Mouse (Mus musculus) liver, embryonic 16.5 days (tissue): ENCODE measurements at regions not wholly inside any gene's neighbourhood (a gene's known extent, or its start where the extent isn't known, plus 50 kb on each side); places are given as distances from the start of the nearest gene placed in this dataset.

Experiments used
- ATAC-seq: fragments of 200-750 bp; cut with Nextera tagmentation; 2 replicates; pipeline ENCODE4 v1.8.0; 2017; ENCODE audit warnings: low read depth, mild to moderate bottlenecking, moderate number of reproducible peaks, moderate library complexity
- H3K27ac ChIP-seq: fragments of 300-500 bp; sonication (generic); 2 replicates; pipeline ENCODE4 v1.5.1; 2014; ENCODE audit warnings: mild to moderate bottlenecking, low read length
- H3K27me3 ChIP-seq: fragments of 300-500 bp; sonication (generic); 2 replicates; pipeline ENCODE4 v1.6.1; 2014; ENCODE audit warnings: low read depth, low read length, mixed read lengths; ENCODE audit not compliant: control insufficient read depth, insufficient read depth
- H3K36me3 ChIP-seq: fragments of 300-500 bp; sonication (generic); 2 replicates; pipeline ENCODE4 v1.6.1; 2014; ENCODE audit warnings: mild to moderate bottlenecking; ENCODE audit not compliant: control insufficient read depth, insufficient read depth
- H3K4me1 ChIP-seq: fragments of 300-500 bp; sonication (generic); 2 replicates; pipeline ENCODE4 v1.6.1; 2014; ENCODE audit warnings: low read depth, low read length, mixed read lengths; ENCODE audit not compliant: control insufficient read depth
- H3K4me2 ChIP-seq: fragments of 300-500 bp; sonication (generic); 2 replicates; pipeline ENCODE4 v1.6.1; 2014; ENCODE audit warnings: low read depth, low read length, mixed read lengths
- H3K4me3 ChIP-seq: fragments of 300-500 bp; sonication (generic); 2 replicates; pipeline ENCODE4 v1.5.1; 2014; ENCODE audit warnings: low read depth, mild to moderate bottlenecking, low read length
- H3K9ac ChIP-seq: fragments of 300-500 bp; sonication (generic); 2 replicates; pipeline ENCODE4 v1.6.1; 2014; ENCODE audit warnings: low read depth, low read length
- H3K9me3 ChIP-seq: fragments of 300-500 bp; sonication (generic); replicated peaks from 2 replicates; pipeline ENCODE4 v1.6.1; 2016; ENCODE audit warnings: low read length; ENCODE audit not compliant: control insufficient read depth
- WGBS: fragments of 180-500 bp; shearing (Covaris S2); extraction: QIAGEN DNeasy Blood & Tissue Kit; methylation state at CpG from one replicate; pipeline ENCODE4 v1.1.7; 2014; ENCODE audit not compliant: insufficient replicate concordance; 5-methylcytosine and 5-hydroxymethylcytosine counted together

- 51% methylated on average over 5 of the region's 5 CpGs for WGBS
- Histone ChIP-seq H3K4me2 (no peak overlapping the region), H3K36me3 (no peaks in the 10 kb centered on the region), H3K4me3 (no peak overlapping the region), H3K9me3 (no peaks in the 10 kb centered on the region), H3K27ac (no peak overlapping the region), H3K9ac (no peak overlapping the region), H3K4me1 (no peaks in the 10 kb centered on the region), H3K27me3 (no peaks in the 10 kb centered on the region)
- ATAC-seq = no peak
Measured at GRCm38 (mm10) chr7:73025640-73026039, 349.7 kb upstream of the Rgma start.

DNA sequence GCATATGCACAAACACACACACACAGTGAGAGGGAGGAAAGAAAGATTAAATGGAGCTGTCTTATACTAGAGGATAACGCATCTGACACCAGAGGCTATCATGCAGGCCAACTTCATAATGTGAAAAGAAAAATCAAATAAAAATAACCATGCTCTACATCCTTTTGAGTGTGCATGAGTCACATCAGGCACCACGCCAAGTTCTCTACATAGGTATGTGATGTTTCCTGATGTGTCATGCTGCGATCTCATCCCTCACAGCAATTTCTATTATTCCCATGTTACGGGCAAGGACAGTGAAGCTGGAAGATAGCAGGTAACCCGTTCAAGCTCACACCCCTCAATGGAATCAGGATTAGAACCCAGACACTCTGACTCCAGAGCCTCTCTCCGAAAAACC is 346.4 kb upstream of the Rgma start:
- no peak overlapping the region for H3K27ac ChIP-seq
- no peaks in the 10 kb centered on the region for H3K4me1 ChIP-seq
- H3K27me3 ChIP-seq = no peaks in the 10 kb centered on the region
- ATAC-seq = no peak
- H3K9ac ChIP-seq = no peak overlapping the region
- no peaks in the 10 kb centered on the region for H3K9me3 ChIP-seq
- 59% methylated on average over 6 of the region's 6 CpGs for WGBS
- H3K36me3 ChIP-seq = no peaks in the 10 kb centered on the region
- no peak overlapping the region for H3K4me3 ChIP-seq
- no peak overlapping the region for H3K4me2 ChIP-seq

GRCm38 (mm10) chr7:73031407-73031806 is 343.9 kb upstream of the Rgma start:
- Histone ChIP-seq H3K4me1 (no peaks in the 10 kb centered on the region), H3K4me3 (no peak overlapping the region), H3K27me3 (no peaks in the 10 kb centered on the region), H3K27ac (no peak overlapping the region), H3K9ac (no peak overlapping the region), H3K36me3 (no peaks in the 10 kb centered on the region), H3K4me2 (no peak overlapping the region), H3K9me3 (no peaks in the 10 kb centered on the region)
- ATAC-seq = no peak
- 44% methylated on average over 5 of the region's 5 CpGs for WGBS

GRCm38 (mm10) chr7:73032316-73032980 is 342.9 kb upstream of the Rgma start:
- Histone ChIP-seq H3K4me3 (no peak overlapping the region), H3K36me3 (no peaks in the 10 kb centered on the region), H3K4me2 (no peak overlapping the region)

GRCm38 (mm10) chr7:73036801-73037555 is 338.3 kb upstream of the Rgma start:
- Histone ChIP-seq H3K4me1 (no peaks in the 10 kb centered on the region), H3K27ac (no peak overlapping the region), H3K4me2 (no peak overlapping the region), H3K36me3 (no peaks in the 10 kb centered on the region), H3K9me3 (no peaks in the 10 kb centered on the region), H3K4me3 (no peak overlapping the region), H3K27me3 (no peaks in the 10 kb centered on the region), H3K9ac (no peak overlapping the region)
- ATAC-seq = no peak
- WGBS = 56% methylated on average over 20 of the region's 20 CpGs

More at GRCm38 (mm10) chr7:73032316-73032980, 342.9 kb upstream of the Rgma start:
- Histone ChIP-seq H3K27me3 (no peaks in the 10 kb centered on the region), H3K9me3 (no peaks in the 10 kb centered on the region), H3K27ac (no peak overlapping the region), H3K4me1 (no peaks in the 10 kb centered on the region), H3K9ac (no peak overlapping the region)
- WGBS = 66% methylated on average over 23 of the region's 23 CpGs
- ATAC-seq = no peak

GRCm38 (mm10) chr7:73037638-73038037 is 337.7 kb upstream of the Rgma start:
- H3K4me2 ChIP-seq = no peak overlapping the region
- H3K4me3 ChIP-seq = no peak overlapping the region
- no peaks in the 10 kb centered on the region for H3K36me3 ChIP-seq
- no peaks in the 10 kb centered on the region for H3K27me3 ChIP-seq
- H3K9me3 ChIP-seq = no peaks in the 10 kb centered on the region
- WGBS = 66% methylated on average over 9 of the region's 9 CpGs
- no peak overlapping the region for H3K27ac ChIP-seq
- no peak for ATAC-seq
- no peaks in the 10 kb centered on the region for H3K4me1 ChIP-seq
- H3K9ac ChIP-seq = no peak overlapping the region

DNA sequence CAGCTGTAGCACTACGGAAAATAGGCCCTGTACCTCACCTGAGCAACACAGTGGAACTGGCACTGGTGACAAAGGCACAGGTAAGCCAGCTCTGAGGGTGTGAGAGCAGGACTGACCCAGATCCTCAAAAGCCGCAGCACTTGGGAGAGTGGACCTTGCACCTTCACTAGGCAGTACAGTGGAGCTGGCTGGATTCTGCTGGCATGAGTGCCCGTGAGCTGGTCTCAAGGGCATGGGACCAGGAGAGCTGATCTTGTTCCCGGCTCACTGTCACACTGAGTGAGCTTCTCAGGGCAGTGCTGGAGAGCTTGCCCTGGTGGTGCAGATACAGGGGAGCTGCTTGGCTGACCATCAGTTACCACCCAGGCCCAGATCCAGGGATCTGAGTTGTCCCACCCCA is 335.4 kb upstream of the Rgma start:
- Histone ChIP-seq H3K27me3 (no peaks in the 10 kb centered on the region), H3K9me3 (no peaks in the 10 kb centered on the region), H3K9ac (no peak overlapping the region), H3K27ac (no peak overlapping the region), H3K4me1 (no peaks in the 10 kb centered on the region), H3K4me3 (no peak overlapping the region), H3K36me3 (no peaks in the 10 kb centered on the region), H3K4me2 (no peak overlapping the region)
- ATAC-seq = no peak
- WGBS = 57% methylated on average over 4 of the region's 4 CpGs

- H3K27ac ChIP-seq = no peak overlapping the region
- no peak for ATAC-seq
- WGBS = 46% methylated on average over 3 of the region's 3 CpGs
- no peak overlapping the region for H3K9ac ChIP-seq
- no peaks in the 10 kb centered on the region for H3K9me3 ChIP-seq
- H3K4me3 ChIP-seq = no peak overlapping the region
- H3K27me3 ChIP-seq = no peaks in the 10 kb centered on the region
- H3K36me3 ChIP-seq = no peaks in the 10 kb centered on the region
- no peaks in the 10 kb centered on the region for H3K4me1 ChIP-seq
- no peak overlapping the region for H3K4me2 ChIP-seq
Measured at GRCm38 (mm10) chr7:73044316-73044715, 331.0 kb upstream of the Rgma start.

GRCm38 (mm10) chr7:73055891-73056290 is 319.4 kb upstream of the Rgma start:
- H3K27me3 ChIP-seq = no peaks in the 10 kb centered on the region
- no peak overlapping the region for H3K4me3 ChIP-seq
- no peaks in the 10 kb centered on the region for H3K36me3 ChIP-seq
- no peak overlapping the region for H3K9ac ChIP-seq
- H3K4me2 ChIP-seq = no peak overlapping the region
- ATAC-seq = no peak
- H3K9me3 ChIP-seq = no peaks in the 10 kb centered on the region
- WGBS = 63% methylated on average over 2 of the region's 2 CpGs
- H3K4me1 ChIP-seq = no peaks in the 10 kb centered on the region
- H3K27ac ChIP-seq = no peak overlapping the region
